Mouse (Mus musculus) cerebellum, adult 2 months (tissue): ENCODE results near the gene Klhl7.

Source experiments
- CTCF ChIP-seq: fragments of 200-500 bp; IDR thresholded peaks from 2 replicates; pipeline ENCODE4 v1.5.1; 2011; ENCODE audit warnings: low read depth, mild to moderate bottlenecking, control low read depth, low read length, moderate library complexity, borderline replicate concordance; ENCODE audit not compliant: insufficient read depth
- POLR2A ChIP-seq: fragments of 200-500 bp; IDR thresholded peaks from 2 replicates; pipeline ENCODE4 v1.6.1; 2011; ENCODE audit warnings: low read length, control low read depth, borderline replicate concordance; ENCODE audit not compliant: insufficient read depth

DNA sequence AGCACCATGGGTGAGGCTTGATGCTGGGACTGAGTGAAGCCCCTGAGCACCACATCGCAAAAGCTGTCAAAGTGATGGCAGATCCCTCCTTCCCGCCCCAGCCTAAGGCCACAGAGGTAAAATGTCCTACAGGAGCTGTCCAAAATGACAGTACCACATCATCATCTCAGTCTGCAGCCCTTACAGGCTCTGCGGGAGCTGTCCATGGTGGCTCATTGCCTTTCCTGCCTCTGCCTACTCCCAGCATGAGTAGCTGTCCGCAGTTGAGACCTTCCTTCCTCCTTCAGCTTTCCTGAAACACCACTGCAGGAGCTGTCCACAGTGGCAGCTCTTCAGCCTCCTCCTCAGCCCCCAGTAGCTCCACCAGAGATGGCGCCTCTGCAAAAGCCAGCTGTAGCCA is 9.7 kb downstream of the Klhl7 start:
- TF ChIP-seq CTCF (no peak), POLR2A (no peak)
